Mouse (Mus musculus) testis, postnatal 14 days (tissue): ENCODE data around the gene Nid2.

Experiments
- DNase-seq: peaks from one replicate; pipeline ENCODE4 v3.0.0; 2021; ENCODE audit warnings: low spot score

The Nid2 gene

GRCm38 (mm10) chr14:19858808-19859776 lies 108.0 kb downstream of the Nid2 start:
- DNase-seq = no peak

DNA sequence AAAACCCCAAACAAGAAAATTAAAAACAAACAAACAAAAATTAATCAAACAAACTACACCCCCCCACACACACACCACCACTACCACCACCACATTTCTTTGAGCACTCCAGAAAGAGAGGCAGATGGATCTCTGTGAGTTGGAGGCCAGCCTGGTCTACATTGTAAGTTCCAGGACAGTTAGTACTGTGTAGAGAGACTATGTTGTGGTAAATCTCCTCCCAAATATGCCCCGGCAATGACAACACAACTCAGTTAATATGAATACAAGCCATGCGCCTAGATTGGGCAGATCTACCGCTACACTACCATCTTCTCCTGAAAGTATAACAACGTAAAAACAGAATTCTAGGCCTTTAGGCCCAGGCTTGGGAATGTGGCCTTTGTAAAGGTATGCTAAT lies 109.2 kb downstream of the Nid2 start:
- no peak for DNase-seq
